Mouse (Mus musculus) liver, embryonic 14.5 days (tissue): ENCODE results near the gene Dennd5a.

Experiments
- CTCF ChIP-seq: IDR thresholded peaks from 2 replicates; pipeline ENCODE4 v1.5.1; 2016; ENCODE audit warnings: antibody characterized with exemption, low read depth, control low read depth
- EP300 ChIP-seq: IDR thresholded peaks from 2 replicates; pipeline ENCODE4 v1.6.1; 2016; ENCODE audit warnings: antibody characterized with exemption, low read depth

DNA sequence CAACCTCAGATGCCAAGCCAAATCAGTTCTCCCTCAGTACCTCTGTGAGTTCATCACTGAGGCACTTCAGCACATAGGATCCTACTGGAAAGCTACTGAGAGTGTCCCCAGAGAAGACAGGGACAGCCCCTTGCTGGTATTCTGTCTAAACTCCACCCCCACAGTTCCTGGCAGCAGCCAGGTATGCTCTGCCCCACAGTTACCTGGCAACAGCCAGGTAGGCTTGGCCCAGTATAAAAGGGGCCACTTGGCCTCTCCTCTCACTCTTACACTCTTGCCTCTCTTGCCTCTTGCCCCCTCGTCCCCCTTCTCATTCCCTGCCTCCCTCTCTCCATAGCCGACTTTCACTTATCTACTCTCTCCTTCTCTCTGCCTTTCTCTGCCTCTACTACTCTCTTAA lies 35.3 kb downstream of the Dennd5a start:
- TF ChIP-seq CTCF (no peak), EP300 (no peak)
